Mouse (Mus musculus): ENCODE measurements around the gene Igsf1.

Igsf1 gene

GRCm38 (mm10) chrX:49797213-49798019 lies at the start of gene Igsf1:
TSS of gene Igsf1 (minus strand) at chrX:49797749.
- DNase-seq (ENCODE audit: extremely low spot score) = peak; percentile 58

GRCm38 (mm10) chrX:49770828-49771227 lies 26.7 kb downstream of the Igsf1 start:
- no peak for DNase-seq (ENCODE audit: extremely low spot score)

- no peak for DNase-seq (ENCODE audit: extremely low spot score)
Measured at GRCm38 (mm10) chrX:49745192-49745591, 52.4 kb downstream of the Igsf1 start.

DNA sequence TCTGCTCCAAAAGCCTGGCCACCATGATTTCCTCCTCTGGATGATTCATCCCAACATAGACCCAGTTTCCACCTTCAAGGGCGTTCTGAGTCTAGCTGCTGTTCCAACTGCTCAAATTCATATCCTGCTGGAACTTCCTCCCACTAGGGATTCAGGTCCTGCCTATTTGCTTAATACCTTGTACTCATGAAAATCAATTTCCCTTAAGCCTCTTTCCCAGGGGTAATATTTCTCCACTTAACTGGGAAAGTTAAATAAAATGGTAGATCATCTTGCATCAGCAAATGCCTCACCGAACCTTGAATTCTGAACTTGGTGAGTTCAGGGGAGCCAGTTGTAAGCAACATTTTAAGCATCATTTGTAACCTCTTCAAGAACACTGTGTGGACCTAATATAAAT lies 62.6 kb downstream of the Igsf1 start, which contains the start of gene Olfr1321:
Gene Olfr1321 (minus strand): TSS at position 101 of the 400 bp plus-strand sequence.
- DNase-seq (ENCODE audit: extremely low spot score) = no peak

Data from embryo, embryonic 9.5 days (tissue).